Mouse (Mus musculus) lung, adult 2 months (tissue): ENCODE measurements around the gene Sh2d1b2.
A peak's percentile ranks its signal among the peaks of the same experiment; 100 is the strongest.

Experiments used
- CTCF ChIP-seq: fragments of 200-500 bp; IDR thresholded peaks from 2 replicates; pipeline ENCODE4 v1.5.1; 2011; ENCODE audit warnings: mild to moderate bottlenecking, low read length, control low read depth; ENCODE audit not compliant: insufficient read depth
- POLR2A ChIP-seq: fragments of 200-500 bp; IDR thresholded peaks from 2 replicates; pipeline ENCODE4 v1.6.1; 2011; ENCODE audit warnings: low read depth, mild to moderate bottlenecking, control low read depth, low read length, borderline replicate concordance; ENCODE audit errors: extremely low read depth

- TF ChIP-seq CTCF = no peak
- TF ChIP-seq POLR2A = peak; percentile 56; the same call in 1 of the 2 replicates
These were observed 17.6 kb upstream of the Sh2d1b2 start, which contains the start of gene Uhmk1 for GRCm38 (mm10) chr1:170214757-170215522.
